Mouse (Mus musculus): Measurements from ENCODE around the gene Gstt2.
"Not testable (repeated sequence)": the region's sequence is repeated elsewhere in the genome, so short reads cannot be mapped to it uniquely, and the experiment has no call there.

Gene Gstt2

GRCm38 (mm10) chr10:75855416-75855981, 18.3 kb upstream of the Gstt2 start:
- no peak for DNase-seq (ENCODE audit: low read depth in 2 of 2, low spot score in 2 of 2)

GRCm38 (mm10) chr10:75854791-75855190, 17.6 kb upstream of the Gstt2 start:
- DNase-seq (ENCODE audit: low read depth in 2 of 2, low spot score in 2 of 2): no peak

GRCm38 (mm10) chr10:75854096-75854495, 16.9 kb upstream of the Gstt2 start:
- DNase-seq (ENCODE audit: low read depth in 2 of 2, low spot score in 2 of 2): no peak

- peak; percentile 79 to 87 for DNase-seq (ENCODE audit: low read depth in 2 of 2, low spot score in 2 of 2)
These were observed 16.2 kb upstream of the Gstt2 start for GRCm38 (mm10) chr10:75853452-75853851.

GRCm38 (mm10) chr10:75852539-75853125, 15.4 kb upstream of the Gstt2 start:
- DNase-seq (ENCODE audit: low read depth in 2 of 2, low spot score in 2 of 2): no peak

- no peak for DNase-seq (ENCODE audit: low read depth in 2 of 2, low spot score in 2 of 2)
These were observed 14.5 kb upstream of the Gstt2 start for GRCm38 (mm10) chr10:75851681-75852080.

- DNase-seq (ENCODE audit: low read depth in 2 of 2, low spot score in 2 of 2): no peak
These were observed 13.9 kb upstream of the Gstt2 start for GRCm38 (mm10) chr10:75851076-75851475.

GRCm38 (mm10) chr10:75848382-75848781, 11.2 kb upstream of the Gstt2 start:
- DNase-seq (ENCODE audit: low read depth in 2 of 2, low spot score in 2 of 2): peak in 1 of 2 experiments; percentile 28

- DNase-seq (ENCODE audit: low read depth in 2 of 2, low spot score in 2 of 2): no peak
These were observed 8.2 kb upstream of the Gstt2 start for GRCm38 (mm10) chr10:75845306-75845930.

- no peak for DNase-seq (ENCODE audit: low read depth in 2 of 2, low spot score in 2 of 2)
These were observed 7.6 kb upstream of the Gstt2 start for GRCm38 (mm10) chr10:75844800-75845199.

- not testable (repeated sequence) for DNase-seq (ENCODE audit: low read depth in 2 of 2, low spot score in 2 of 2)
These were observed 6.7 kb upstream of the Gstt2 start for GRCm38 (mm10) chr10:75843898-75844297.

- no peak for DNase-seq (ENCODE audit: low read depth in 2 of 2, low spot score in 2 of 2)
These were observed 1.9 kb upstream of the Gstt2 start for GRCm38 (mm10) chr10:75839092-75839491.

GRCm38 (mm10) chr10:75835761-75836531, 1.3 kb downstream of the Gstt2 start:
- DNase-seq (ENCODE audit: low read depth in 2 of 2, low spot score in 2 of 2): peak; percentile 68 to 79

GRCm38 (mm10) chr10:75835307-75835706, 1.9 kb downstream of the Gstt2 start:
- peak; percentile 68 to 76 for DNase-seq (ENCODE audit: low read depth in 2 of 2, low spot score in 2 of 2)

- no peak for DNase-seq (ENCODE audit: low read depth in 2 of 2, low spot score in 2 of 2)
These were observed 2.5 kb downstream of the Gstt2 start for GRCm38 (mm10) chr10:75834721-75835120.

GRCm38 (mm10) chr10:75834250-75834649, 3.0 kb downstream of the Gstt2 start:
- peak; percentile 42 to 55 for DNase-seq (ENCODE audit: low read depth in 2 of 2, low spot score in 2 of 2)

GRCm38 (mm10) chr10:75833456-75834080, 3.7 kb downstream of the Gstt2 start:
- no peak for DNase-seq (ENCODE audit: low read depth in 2 of 2, low spot score in 2 of 2)

GRCm38 (mm10) chr10:75832272-75832895, 4.8 kb downstream of the Gstt2 start:
- DNase-seq (ENCODE audit: low read depth in 2 of 2, low spot score in 2 of 2): peak; percentile 48 to 69

GRCm38 (mm10) chr10:75830275-75830670, 7.0 kb downstream of the Gstt2 start:
- DNase-seq (ENCODE audit: low read depth in 2 of 2, low spot score in 2 of 2): no peak

- no peak for DNase-seq (ENCODE audit: low read depth in 2 of 2, low spot score in 2 of 2)
These were observed 7.5 kb downstream of the Gstt2 start for GRCm38 (mm10) chr10:75829529-75830274.
